Mouse (Mus musculus) frontal cortex, postnatal 36 days (tissue): ENCODE results near the gene F2.
A peak's percentile ranks its signal among the peaks of the same experiment; 100 is the strongest.
"Not testable (repeated sequence)": the region's sequence is repeated elsewhere in the genome, so short reads cannot be mapped to it uniquely, and the experiment has no call there.

Experiments
- DNase-seq, 2 experiments: peaks; one replicate each; pipeline ENCODE4 v3.0.0; 2022; ENCODE audit warnings: low spot score in 2 of 2

F2 gene

DNA sequence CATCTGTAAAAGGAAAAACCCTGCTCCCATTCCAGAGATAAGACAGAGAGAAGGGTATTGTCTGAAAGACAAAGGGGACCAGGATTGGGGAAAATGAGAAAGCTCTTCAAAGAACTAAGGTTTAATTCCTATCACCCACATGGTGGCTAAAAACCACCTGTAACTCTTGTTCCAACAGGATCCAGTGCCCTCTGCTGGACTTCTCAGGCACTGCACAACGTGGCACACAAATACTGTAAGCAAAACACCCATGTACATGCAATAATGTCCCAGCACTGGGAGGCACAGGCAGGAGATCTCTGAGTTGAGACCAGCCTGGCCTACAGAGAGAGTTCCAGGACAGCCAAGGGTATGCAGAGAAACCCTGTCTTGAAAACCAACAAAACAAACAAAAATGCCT lies 10.5 kb upstream of the F2 start:
- peak in 1 of 2 experiments; percentile 66 for DNase-seq

- no peak for DNase-seq
These were observed 9.6 kb upstream of the F2 start for GRCm38 (mm10) chr2:91645811-91646210.

DNA sequence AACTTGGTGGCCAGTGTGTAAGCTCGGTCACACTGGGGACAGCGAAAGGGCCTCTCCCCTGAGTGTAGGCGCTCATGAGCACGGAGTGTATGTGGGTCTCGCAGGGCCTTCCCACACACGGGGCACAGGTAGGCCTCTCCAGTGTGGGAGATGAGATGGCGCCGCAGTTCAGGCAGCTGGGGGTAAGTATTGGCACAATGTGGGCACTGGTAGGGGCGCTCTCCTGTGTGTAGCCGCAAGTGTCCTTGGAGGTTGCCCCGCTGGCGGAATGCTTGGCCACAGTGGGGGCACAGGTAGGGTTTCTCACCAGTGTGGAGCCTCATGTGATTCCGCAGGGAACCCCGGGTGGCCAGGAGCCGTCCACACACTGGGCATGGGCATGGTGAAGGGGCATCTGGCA lies 9.1 kb upstream of the F2 start:
- DNase-seq = no peak

GRCm38 (mm10) chr2:91644021-91644420 lies 7.8 kb upstream of the F2 start:
- DNase-seq = no peak

- no peak for DNase-seq
These were observed 6.7 kb upstream of the F2 start for GRCm38 (mm10) chr2:91642825-91643415.

DNA sequence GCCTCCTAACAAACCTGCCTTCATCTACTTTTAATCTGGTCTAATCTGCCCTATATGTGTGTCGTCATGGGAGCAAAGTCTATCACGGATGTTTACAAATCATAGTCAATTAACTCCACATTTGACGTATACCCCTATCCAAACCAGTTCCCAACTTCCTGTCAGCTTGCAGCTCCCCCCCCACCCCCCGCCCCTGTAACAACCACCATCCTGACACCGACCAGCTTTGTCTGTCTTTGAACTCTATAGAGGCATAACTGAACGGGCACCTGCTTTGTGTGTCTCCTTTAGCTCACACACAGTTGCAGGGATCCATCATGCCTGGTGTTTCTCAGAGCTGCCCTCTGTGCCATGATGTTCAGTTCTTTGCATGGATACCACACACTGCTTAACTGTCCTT lies 2.7 kb upstream of the F2 start:
- no peak for DNase-seq

DNA sequence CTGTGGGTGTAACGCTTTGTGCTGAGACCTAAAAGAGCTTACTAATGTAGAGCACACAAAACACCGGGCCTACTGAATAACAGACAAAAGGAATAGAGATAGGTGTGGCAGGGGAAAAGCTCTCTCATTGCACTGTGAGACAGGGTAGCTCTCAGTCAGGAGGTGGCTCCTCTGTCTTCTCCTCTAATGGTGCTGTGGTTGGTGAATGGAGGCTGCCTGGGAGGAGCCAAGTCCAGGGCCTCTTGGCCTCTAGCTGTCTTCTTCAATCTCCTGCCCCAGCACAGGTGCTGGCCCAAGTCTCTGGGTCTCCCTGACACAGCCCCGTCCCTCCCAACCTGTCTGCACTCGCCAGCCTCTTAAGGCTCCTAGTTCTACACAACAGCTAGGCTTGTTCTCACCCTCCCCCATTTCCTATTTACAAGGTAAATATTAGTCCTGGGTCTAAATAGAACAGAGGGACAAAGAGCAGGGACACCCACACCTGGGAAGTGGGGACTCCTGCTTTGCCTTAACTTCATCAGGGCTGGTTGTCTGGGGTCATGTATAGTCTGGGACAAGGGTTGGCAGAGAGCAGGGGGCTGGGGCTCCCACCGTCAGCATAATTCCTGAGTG lies 619 bp upstream of the F2 start:
- no peak for DNase-seq

- DNase-seq = no peak
These were observed 728 bp downstream of the F2 start for GRCm38 (mm10) chr2:91635486-91635885.

- peak in 1 of 2 experiments; percentile 32 for DNase-seq
These were observed 1.4 kb downstream of the F2 start for GRCm38 (mm10) chr2:91634841-91635240.

GRCm38 (mm10) chr2:91633334-91633977 lies 2.8 kb downstream of the F2 start:
- no peak for DNase-seq

GRCm38 (mm10) chr2:91632316-91632715 lies 3.9 kb downstream of the F2 start:
- DNase-seq = no peak

GRCm38 (mm10) chr2:91631826-91632225 lies 4.4 kb downstream of the F2 start:
- no peak for DNase-seq

DNA sequence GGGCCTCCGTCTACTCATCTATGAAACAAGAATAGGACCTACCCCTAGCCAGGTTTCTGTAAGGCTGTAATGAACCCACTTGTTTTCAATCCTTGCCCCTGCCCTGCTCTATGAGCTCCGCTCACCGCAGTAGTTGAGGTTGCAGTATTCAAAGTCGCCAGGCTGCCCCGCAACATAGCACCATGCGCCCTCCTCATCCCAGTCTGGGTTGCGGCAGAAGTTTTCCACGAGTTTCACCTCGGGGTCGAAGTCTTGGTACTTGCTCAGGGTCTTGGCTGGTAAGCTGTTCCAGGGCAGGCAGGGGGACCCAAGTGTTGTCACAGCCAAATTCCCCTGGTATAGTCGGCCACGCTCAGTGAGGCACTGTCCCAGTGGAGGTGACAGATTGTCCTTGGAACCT lies 5.8 kb downstream of the F2 start:
- DNase-seq = no peak

GRCm38 (mm10) chr2:91629682-91630081 lies 6.5 kb downstream of the F2 start:
- peak; percentile 47 to 49 for DNase-seq

GRCm38 (mm10) chr2:91628171-91628570 lies 8.0 kb downstream of the F2 start:
- no peak for DNase-seq

- no peak for DNase-seq
These were observed 8.7 kb downstream of the F2 start for GRCm38 (mm10) chr2:91627486-91627885.

GRCm38 (mm10) chr2:91623366-91623765 lies 12.8 kb downstream of the F2 start:
- DNase-seq = not testable (repeated sequence)

DNA sequence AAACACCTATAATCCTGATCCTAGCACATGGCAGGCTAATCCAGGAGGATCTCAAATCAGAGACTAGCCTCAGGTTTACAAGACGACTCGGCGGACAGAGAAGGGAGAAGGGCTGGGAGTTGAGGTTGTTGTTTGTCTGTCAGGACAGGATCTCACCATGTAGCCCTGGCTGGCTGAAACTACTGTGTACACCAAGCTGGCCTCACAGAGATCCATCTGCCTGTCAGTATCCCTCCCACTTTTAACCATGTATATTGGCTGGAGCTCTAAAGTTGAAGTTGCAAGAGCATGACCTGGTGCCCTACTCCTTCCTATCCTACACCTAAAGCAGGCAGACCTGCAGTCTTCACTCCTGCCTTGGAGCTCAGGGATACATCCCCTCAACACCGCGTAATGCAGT lies 13.9 kb downstream of the F2 start:
- DNase-seq = no peak

DNA sequence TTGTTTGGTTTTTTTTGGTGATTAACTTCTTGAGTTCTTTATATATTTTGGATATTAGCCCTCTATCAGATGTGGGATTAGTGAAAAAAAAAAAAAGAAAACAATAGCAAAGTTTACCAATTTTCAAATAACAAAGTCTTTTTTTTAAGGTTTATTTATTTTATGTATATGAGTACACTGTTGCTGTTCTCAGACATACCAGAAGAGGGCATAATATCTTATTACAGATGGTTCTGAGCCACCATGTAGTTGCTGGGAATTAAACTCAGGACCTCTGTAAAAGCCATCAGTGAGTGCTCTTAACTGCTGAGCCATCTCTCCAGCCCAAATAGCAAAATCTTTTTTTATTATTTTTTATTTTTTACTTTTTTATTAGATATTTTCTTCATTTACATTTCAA lies 26.8 kb downstream of the F2 start:
- not testable (repeated sequence) for DNase-seq

GRCm38 (mm10) chr2:91602389-91602788 lies 33.8 kb downstream of the F2 start:
- no peak for DNase-seq

DNA sequence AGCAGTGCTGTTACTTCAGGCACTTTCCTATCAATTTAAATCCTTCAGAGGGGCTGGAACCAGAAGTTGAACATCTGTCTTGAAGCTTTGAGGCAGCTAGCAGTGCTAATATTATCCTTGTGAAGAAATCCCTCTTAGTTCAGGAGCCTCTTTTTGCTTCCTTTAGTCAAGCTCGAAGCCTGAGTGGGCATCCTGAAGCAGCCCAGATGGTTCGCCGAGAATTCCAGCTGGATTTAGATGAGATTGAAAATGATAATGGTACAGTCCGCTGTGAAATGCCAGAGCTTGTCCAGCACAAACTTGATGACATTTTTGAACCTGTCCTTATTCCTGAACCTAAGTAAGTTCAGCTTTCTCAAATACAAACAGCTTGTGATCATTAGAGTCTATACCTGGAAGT lies 35.7 kb downstream of the F2 start:
- peak; percentile 19 to 63 for DNase-seq

DNA sequence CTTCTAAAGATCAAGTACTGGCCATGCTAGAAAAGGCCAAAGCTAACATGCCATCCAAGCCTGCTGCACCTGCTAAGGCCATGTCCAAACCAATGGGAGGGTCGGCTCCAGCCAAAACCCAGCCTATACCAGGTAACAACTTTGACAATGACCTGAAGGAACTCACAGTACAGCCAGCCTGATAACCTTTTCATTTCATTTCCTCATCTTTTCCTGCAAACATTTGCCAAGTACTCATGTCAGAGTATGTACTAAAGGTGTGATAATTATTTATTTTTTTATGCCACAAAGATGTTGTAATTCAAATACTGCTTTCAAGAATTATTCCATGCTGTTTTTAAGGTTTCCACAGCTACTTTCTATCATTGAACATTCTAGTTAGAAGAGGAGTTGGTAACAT lies 50.0 kb downstream of the F2 start:
- DNase-seq = no peak

- DNase-seq = peak; percentile 22 to 38
These were observed 55.3 kb downstream of the F2 start for GRCm38 (mm10) chr2:91580894-91581293.
